In the genomic region with DNA sequence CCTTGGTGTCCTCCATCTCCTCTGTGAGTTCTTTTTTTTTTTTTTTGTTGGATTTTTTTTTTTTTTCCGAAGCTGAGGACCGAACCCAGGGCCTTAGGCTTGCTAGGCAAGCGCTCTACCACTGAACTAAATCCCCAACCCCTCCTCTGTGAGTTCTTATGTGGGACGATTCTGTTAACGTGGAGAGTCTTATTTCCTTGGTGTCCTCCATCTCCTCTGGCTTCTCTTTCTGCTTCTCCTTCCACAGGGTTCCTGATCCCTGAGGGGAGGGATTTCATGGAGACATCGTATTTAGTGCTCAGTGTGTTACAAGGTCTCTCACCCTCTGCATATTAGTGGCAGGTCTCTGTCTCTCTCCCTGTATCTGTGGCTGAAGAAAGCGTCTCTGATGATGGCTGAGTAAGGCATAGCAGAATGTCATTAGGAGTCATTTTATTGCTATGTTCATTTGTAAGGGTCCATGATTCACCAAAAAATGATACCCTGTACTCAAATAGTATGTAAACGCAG, we compare ENCODE assay signal across 29 mouse cellular contexts. TPM values are rescaled to one million over a fixed set of nuclear protein-coding genes. Genes with fewer than 3 reads are reported as not detected.
DNase-seq lines count a peak whose midpoint lies in the region; ATAC-seq and TF ChIP-seq lines count a peak whose summit lies in the region.
"Had no signal": no experiment of that assay in that cellular context is flagged by ENCODE, and none has a peak within 500 bp of the region (broad histone marks: within the 10 kb centered on the region; RNA-seq: fewer than 3 reads in every experiment).

No protein-coding gene starts in this region.

- H3K4me1 ChIP-seq in heart, embryonic 16.5 days (ENCODE audit: control insufficient read depth, insufficient read depth, low read length) = peaks cover 4% of the 10 kb centered on the region; the same call in 1 of the 2 replicates
- peaks cover 14 to 31% of the 10 kb centered on the region in 2 experiments for H3K4me1 ChIP-seq in liver, embryonic 14.5 days (replicated peaks; ENCODE audit: control insufficient read depth in 2 of 2, insufficient read depth in 2 of 2, low read length in 1 of 2)
- H3K4me1 ChIP-seq: hindbrain, embryonic 13.5 days; midbrain, embryonic 10.5 days had no signal

- no peak for ATAC-seq in heart, embryonic 16.5 days (replicated peaks; ENCODE audit: extremely low read depth, insufficient read depth, low FRiP score)
- 0 out of 2 replicates have a peak, but pooled peaks have one; percentile 26 for ATAC-seq in erythroblast, adult 5-6 weeks (replicated peaks; ENCODE audit: low FRiP score, poor library complexity, severe bottlenecking)
- no peak for ATAC-seq in liver, embryonic 14.5 days (ENCODE audit: insufficient read depth)
- ATAC-seq in megakaryocyte-erythroid progenitor cell, adult 5-6 weeks (replicated peaks; ENCODE audit: low FRiP score, low TSS enrichment, poor library complexity, severe bottlenecking) = no peak
- ATAC-seq: forebrain, embryonic 16.5 days had no signal

- no peak for TF ChIP-seq EP300 in liver, embryonic 14.5 days (IDR thresholded peaks at IDR 0.05; ENCODE audit: low read depth)

- TF ChIP-seq CTCF in liver, embryonic 14.5 days (IDR thresholded peaks at IDR 0.05; ENCODE audit: low read depth) = no peak

- peak overlapping the region; percentile 16; the same call in 1 of the 2 replicates for H3K27ac ChIP-seq in heart, embryonic 16.5 days (ENCODE audit: low read length)
- H3K27ac ChIP-seq in liver, embryonic 14.5 days = no peak overlapping the region
- H3K27ac ChIP-seq: forebrain, embryonic 10.5 days; hindbrain, embryonic 13.5 days; limb, embryonic 13.5 days; lung, embryonic 15.5 days; midbrain, embryonic 10.5 days; stomach, postnatal 0 days had no signal

- 81% methylated on average over 8 of the region's 8 CpGs for WGBS in heart, embryonic 16.5 days
- WGBS in liver, embryonic 14.5 days (ENCODE audit: insufficient replicate concordance) = 61% methylated on average over 8 of the region's 8 CpGs

- no peaks in the 10 kb centered on the region for H3K36me3 ChIP-seq in heart, embryonic 16.5 days (ENCODE audit: control insufficient read depth, insufficient read depth)
- H3K36me3 ChIP-seq in liver, embryonic 14.5 days (replicated peaks; ENCODE audit: control insufficient read depth, insufficient read depth, low read depth) = no peaks in the 10 kb centered on the region
- H3K36me3 ChIP-seq: forebrain, embryonic 10.5 days; G1E; hindbrain, embryonic 13.5 days; kidney, embryonic 15.5 days; limb, embryonic 13.5 days; lung, embryonic 15.5 days; midbrain, embryonic 10.5 days had no signal

- H3K4me2 ChIP-seq in heart, embryonic 16.5 days (ENCODE audit: low read depth, low read length) = no peak overlapping the region
- peak overlapping the region; percentile 53 for H3K4me2 ChIP-seq in liver, embryonic 14.5 days (ENCODE audit: low read depth)
- H3K4me2 ChIP-seq: hindbrain, embryonic 13.5 days; kidney, embryonic 15.5 days; limb, embryonic 13.5 days; lung, embryonic 15.5 days had no signal

- no peak for DNase-seq in heart, adult 18-20 months
- DNase-seq in liver, embryonic 14.5 days (ENCODE audit: low read depth in 3 of 3, low spot score in 3 of 3) = no peak
- no peak for DNase-seq in embryo, embryonic 9.5 days (ENCODE audit: extremely low spot score)
- DNase-seq in lung, postnatal 10 days = no peak
- DNase-seq: adrenal gland, adult 8-10 months; B cell, adult 2 months; cerebellum, adult 8-10 months; cerebellum, postnatal 36 days; embryo, embryonic 11 days; gastrocnemius, postnatal 36 days; heart, postnatal 36 days; kidney, adult 11 months; kidney, postnatal 36 days; lung, postnatal 4 days; right cerebral cortex, adult 18-20 months; thymus, adult 2 months had no signal

- H3K4me3 ChIP-seq in heart, embryonic 16.5 days (ENCODE audit: low read length) = no peak overlapping the region
- no peak overlapping the region for H3K4me3 ChIP-seq in liver, embryonic 14.5 days (ENCODE audit: insufficient read depth in 1 of 2, low read depth in 2 of 2, low read length in 2 of 2)
- H3K4me3 ChIP-seq: forebrain, embryonic 10.5 days; hindbrain, embryonic 13.5 days; kidney, embryonic 15.5 days; limb, embryonic 13.5 days; lung, embryonic 15.5 days; midbrain, embryonic 10.5 days had no signal

- no peaks in the 10 kb centered on the region for H3K9me3 ChIP-seq in heart, embryonic 16.5 days (replicated peaks; ENCODE audit: control insufficient read depth, low read length)
- no peaks in the 10 kb centered on the region for H3K9me3 ChIP-seq in liver, embryonic 14.5 days (ENCODE audit: control insufficient read depth, low read length)
- H3K9me3 ChIP-seq: forebrain, embryonic 10.5 days; G1E; hindbrain, embryonic 13.5 days; kidney, embryonic 15.5 days; limb, embryonic 13.5 days; lung, embryonic 15.5 days; midbrain, embryonic 10.5 days had no signal

- no peak overlapping the region for H3K9ac ChIP-seq in heart, embryonic 16.5 days (ENCODE audit: low read length)
- peak overlapping the region; percentile 34 for H3K9ac ChIP-seq in liver, embryonic 14.5 days (replicated peaks)
- H3K9ac ChIP-seq: hindbrain, embryonic 13.5 days; kidney, embryonic 15.5 days; limb, embryonic 13.5 days; lung, embryonic 15.5 days had no signal

- no peaks in the 10 kb centered on the region for H3K27me3 ChIP-seq in heart, embryonic 16.5 days (ENCODE audit: control insufficient read depth, insufficient read depth, low read length)
- no peaks in the 10 kb centered on the region for H3K27me3 ChIP-seq in liver, embryonic 14.5 days (ENCODE audit: control insufficient read depth, insufficient read depth, low read length)
- H3K27me3 ChIP-seq: CH12.LX; hindbrain, embryonic 13.5 days; kidney, embryonic 15.5 days; limb, embryonic 13.5 days; lung, embryonic 15.5 days had no signal

RNA-seq across cellular contexts. Expression of a gene that starts 29.1 kb away (rescaled TPM):
- polyA plus RNA-seq in heart, embryonic 16.5 days (2015; fragmentation: Nextera tagmentation; extraction: Ambion mirVana) = 10.0 and 12.6 TPM in 2 replicates
- total RNA-seq in heart, adult 18-20 months (2021) = 1 to 10 TPM; 2.5 to 4.4 TPM
- 0.63 TPM in 1 of 2 replicates, not detected in the other for total RNA-seq in erythroblast, adult 5-6 weeks (2015; ENCODE audit: low replicate concordance)
- 0.51 TPM in 1 of 2 replicates, not detected in the other for total RNA-seq in erythroblast, adult 5-6 weeks (2017; ENCODE audit: low replicate concordance)
- polyA plus RNA-seq in liver, embryonic 14.5 days (2012; rRNA removed) = 3.6 and 3.7 TPM in 2 replicates
- 2.7 and 3.4 TPM in 2 replicates for polyA plus RNA-seq in liver, embryonic 14.5 days (2014; fragmentation: Nextera tagmentation; extraction: Ambion mirVana)
- total RNA-seq in megakaryocyte-erythroid progenitor cell, adult 5-6 weeks (2014; fragmentation: Nextera tagmentation) = 3.7 and 4.4 TPM in 2 replicates
- 2.9 and 6.8 TPM in 2 replicates for total RNA-seq in megakaryocyte-erythroid progenitor cell, adult 5-6 weeks (2017)

RNA-seq across cellular contexts. Expression of a gene that starts 32.3 kb away (rescaled TPM):
- 325 and 477 TPM in 2 replicates for polyA plus RNA-seq in heart, embryonic 16.5 days (2015; fragmentation: Nextera tagmentation; extraction: Ambion mirVana)
- 100 to 1,000 TPM; 218 to 254 TPM for total RNA-seq in heart, adult 18-20 months (2021)
- total RNA-seq in erythroblast, adult 5-6 weeks (2015; ENCODE audit: low replicate concordance) = 12.5 and 19.9 TPM in 2 replicates
- total RNA-seq in erythroblast, adult 5-6 weeks (2017; ENCODE audit: low replicate concordance) = 4.5 and 17.6 TPM in 2 replicates
- polyA plus RNA-seq in liver, embryonic 14.5 days (2012; rRNA removed) = 62.5 and 82.2 TPM in 2 replicates
- 135 and 161 TPM in 2 replicates for polyA plus RNA-seq in liver, embryonic 14.5 days (2014; fragmentation: Nextera tagmentation; extraction: Ambion mirVana)
- total RNA-seq in megakaryocyte-erythroid progenitor cell, adult 5-6 weeks (2014; fragmentation: Nextera tagmentation) = 16.2 and 27.8 TPM in 2 replicates
- total RNA-seq in megakaryocyte-erythroid progenitor cell, adult 5-6 weeks (2017) = 53.0 and 118 TPM in 2 replicates
